Mouse (Mus musculus) left cerebral cortex, postnatal 36 days (tissue): ENCODE data around the gene Vsig10. TPM values are rescaled to one million over a fixed set of nuclear protein-coding genes. Genes with fewer than 3 reads are reported as not detected.

Experiments used
- total RNA-seq, 2 experiments: library from RNA; stranded (reverse); gene quantifications; 2 replicates each; pipeline ENCODE4 v1.2.3; 2021

The Vsig10 gene
- total RNA-seq, 2 experiments from 2014 or later: 2.7 to 2.9 TPM

Other genes starting within 250 kb of the Vsig10 start
- 100 to 1,000 TPM; 134 to 147 TPM for gene Suds3, start 203.0 kb upstream of the Vsig10 start, total RNA-seq
- 10 to 100 TPM; 53.2 to 60.9 TPM for gene Taok3, start 199.0 kb upstream of the Vsig10 start, total RNA-seq
- gene Pebp1, start 31.5 kb upstream of the Vsig10 start, total RNA-seq: 100 to 1,000 TPM; 647 to 753 TPM
- 100 to 1,000 TPM; 294 to 334 TPM for gene Wsb2, start 38.2 kb downstream of the Vsig10 start, total RNA-seq
- 10 to 100 TPM; 16.8 to 18.0 TPM for gene Rfc5, start 70.0 kb downstream of the Vsig10 start, total RNA-seq
- gene Ksr2, start 94.9 kb downstream of the Vsig10 start, total RNA-seq: 10 to 100 TPM; 35.0 to 44.3 TPM